Mouse (Mus musculus) kidney, embryonic 16.5 days (tissue): Measurements from ENCODE around the gene Mpp2. TPM values are rescaled to one million over a fixed set of nuclear protein-coding genes. Genes with fewer than 3 reads are reported as not detected.

ENCODE experiments used
- ATAC-seq: fragments of 200-750 bp; cut with Nextera tagmentation; 2 replicates; pipeline ENCODE4 v1.8.0; 2017; ENCODE audit warnings: moderate TSS enrichment; ENCODE audit not compliant: low FRiP score, low TSS enrichment
- H3K27ac ChIP-seq: fragments of 300-500 bp; sonication (generic); 2 replicates; pipeline ENCODE4 v1.5.1; 2014; ENCODE audit warnings: low read length
- H3K27me3 ChIP-seq: fragments of 300-500 bp; sonication (generic); 2 replicates; pipeline ENCODE4 v1.6.1; 2014; ENCODE audit warnings: low read length, control low read depth, mixed read lengths; ENCODE audit not compliant: insufficient read depth
- H3K36me3 ChIP-seq: fragments of 300-500 bp; sonication (generic); 2 replicates; pipeline ENCODE4 v1.6.1; 2014; ENCODE audit warnings: low read length, control low read depth, mixed read lengths; ENCODE audit not compliant: insufficient read depth
- H3K4me1 ChIP-seq: fragments of 300-500 bp; sonication (generic); 2 replicates; pipeline ENCODE4 v1.6.1; 2014; ENCODE audit warnings: low read length, control low read depth, mixed read lengths; ENCODE audit not compliant: insufficient read depth
- H3K4me2 ChIP-seq: fragments of 300-500 bp; sonication (generic); replicated peaks from 2 replicates; pipeline ENCODE4 v1.6.1; 2014; ENCODE audit warnings: low read depth, low read length
- H3K4me3 ChIP-seq: fragments of 300-500 bp; sonication (generic); 2 replicates; pipeline ENCODE4 v1.5.1; 2014; ENCODE audit warnings: mild to moderate bottlenecking, low read length
- H3K9ac ChIP-seq: fragments of 300-500 bp; sonication (generic); replicated peaks from 2 replicates; pipeline ENCODE4 v1.6.1; 2014; ENCODE audit warnings: low read length
- H3K9me3 ChIP-seq: fragments of 300-500 bp; sonication (generic); 2 replicates; pipeline ENCODE4 v1.6.1; 2016; ENCODE audit warnings: low read length, control low read depth
- WGBS: fragments of 180-500 bp; shearing (Covaris S2); extraction: QIAGEN DNeasy Blood & Tissue Kit; methylation state at CpG from one replicate; pipeline ENCODE4 v1.1.7; 2014; 5-methylcytosine and 5-hydroxymethylcytosine counted together
- polyA plus RNA-seq: library from polyadenylated mRNA; unstranded; fragments of >200 nt; fragmentation: Nextera tagmentation; extraction: Ambion mirVana; gene quantifications from 2 replicates; pipeline ENCODE4 v1.2.1, GENCODE M21; 2015

Mpp2 gene
- polyA plus RNA-seq: 14.4 and 16.4 TPM in 2 replicates

DNA sequence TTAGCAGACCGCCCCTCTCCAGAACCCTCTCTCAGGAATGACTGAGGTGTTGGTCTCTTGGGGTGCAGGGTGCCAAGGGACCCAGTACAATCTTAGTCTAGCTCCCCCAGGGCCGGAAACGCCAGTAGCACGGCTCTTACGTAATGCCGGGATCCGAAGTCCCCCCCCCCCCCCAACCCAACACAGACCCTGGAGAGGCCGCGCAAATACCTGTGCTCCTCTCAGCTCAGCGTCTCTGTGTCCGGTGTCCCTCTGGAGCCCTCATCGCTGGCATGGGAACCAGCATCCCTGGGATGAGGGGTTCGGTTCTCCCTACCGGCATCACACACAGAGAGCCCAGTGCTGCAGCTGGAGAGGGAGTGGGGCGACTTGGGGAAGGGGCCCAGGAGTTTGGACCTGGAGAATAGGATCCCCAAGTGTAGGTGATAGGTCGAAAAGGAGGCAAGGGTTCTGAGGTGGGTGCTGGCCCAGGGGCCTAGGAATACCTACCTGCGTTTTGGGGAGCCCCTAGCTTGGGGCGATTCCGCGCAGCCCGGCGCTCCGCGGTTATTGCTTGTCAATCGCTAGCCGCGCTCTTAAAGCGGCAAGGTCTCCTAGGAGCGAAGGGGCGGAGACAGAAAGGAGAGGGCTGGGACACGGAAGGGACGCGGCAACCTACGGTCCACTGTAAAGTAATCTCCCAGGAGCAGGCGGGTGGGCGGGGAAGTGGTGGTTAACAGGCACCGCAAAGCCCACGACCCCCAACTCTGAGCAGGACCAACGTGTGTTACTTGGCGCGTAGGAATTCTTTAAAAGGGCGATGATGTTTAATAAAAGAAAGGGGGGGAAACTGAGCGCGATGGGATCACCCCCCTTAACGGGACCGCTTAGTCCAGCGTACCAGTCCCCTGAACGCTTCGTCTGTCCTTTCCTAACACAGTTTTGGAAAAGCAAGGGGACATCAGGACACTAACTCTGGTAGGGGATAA lies at the start of gene Mpp2:
Gene Mpp2, minus strand, starts transcription at position 585 of the 968 bp plus-strand sequence.
- Histone ChIP-seq H3K36me3 (0 out of 2 replicates have a peak, but pooled peaks cover 3% of the 10 kb centered on the region), H3K27ac (peak within 1 kb of the TSS; percentile 77), H3K27me3 (no peaks in the 10 kb centered on the region), H3K9ac (peak within 1 kb of the TSS; percentile 75), H3K4me3 (peak within 1 kb of the TSS; percentile 80), H3K4me1 (peaks cover 44% of the 10 kb centered on the region), H3K4me2 (peak within 1 kb of the TSS; percentile 95), H3K9me3 (no peaks in the 10 kb centered on the region)
- under 1% methylated on average over 49 of the region's 49 CpGs for WGBS
- ATAC-seq: peak; percentile 60

GRCm38 (mm10) chr11:102137625-102138446 lies 49.5 kb upstream of the Mpp2 start:
- H3K9ac ChIP-seq: peak overlapping the region; percentile 55
- H3K9me3 ChIP-seq: no peaks in the 10 kb centered on the region
- H3K4me1 ChIP-seq: peaks cover 10% of the 10 kb centered on the region; the same call in 1 of the 2 replicates
- peak overlapping the region; percentile 52 for H3K4me2 ChIP-seq
- WGBS: 47% methylated on average over 13 of the region's 13 CpGs
- no peak for ATAC-seq
- H3K27me3 ChIP-seq: peaks cover 3% of the 10 kb centered on the region; the same call in 1 of the 2 replicates
- H3K4me3 ChIP-seq: peak overlapping the region; percentile 34
- no peak overlapping the region for H3K27ac ChIP-seq
- no peaks in the 10 kb centered on the region for H3K36me3 ChIP-seq

DNA sequence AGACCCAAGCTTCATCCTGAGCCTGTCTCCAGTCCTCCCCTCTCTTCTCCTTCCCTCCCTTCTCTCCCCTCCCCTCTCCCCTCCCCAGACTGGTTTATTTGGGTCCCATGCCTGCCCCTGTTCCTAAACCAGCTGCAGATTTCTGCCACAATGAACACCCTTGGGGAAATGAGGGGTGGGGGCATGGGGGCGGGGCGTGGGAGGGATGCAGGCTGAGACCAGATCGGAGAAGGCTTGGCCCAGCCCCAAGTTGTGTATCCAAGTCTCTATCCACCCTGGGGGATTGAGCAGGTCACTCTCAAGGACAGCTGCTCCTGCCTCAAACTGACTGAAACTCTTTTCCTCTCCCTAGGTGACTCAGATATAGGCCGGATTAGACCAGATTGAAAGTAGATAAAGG lies 46.2 kb upstream of the Mpp2 start:
- peaks cover 3% of the 10 kb centered on the region; the same call in 1 of the 2 replicates for H3K27me3 ChIP-seq
- peaks cover 8% of the 10 kb centered on the region; the same call in 1 of the 2 replicates for H3K4me1 ChIP-seq
- no peak overlapping the region for H3K4me2 ChIP-seq
- H3K9ac ChIP-seq: no peak overlapping the region
- H3K4me3 ChIP-seq: no peak overlapping the region
- H3K36me3 ChIP-seq: no peaks in the 10 kb centered on the region
- WGBS: 28% methylated on average over 4 of the region's 4 CpGs
- no peaks in the 10 kb centered on the region for H3K9me3 ChIP-seq
- no peak for ATAC-seq
- H3K27ac ChIP-seq: no peak overlapping the region

DNA sequence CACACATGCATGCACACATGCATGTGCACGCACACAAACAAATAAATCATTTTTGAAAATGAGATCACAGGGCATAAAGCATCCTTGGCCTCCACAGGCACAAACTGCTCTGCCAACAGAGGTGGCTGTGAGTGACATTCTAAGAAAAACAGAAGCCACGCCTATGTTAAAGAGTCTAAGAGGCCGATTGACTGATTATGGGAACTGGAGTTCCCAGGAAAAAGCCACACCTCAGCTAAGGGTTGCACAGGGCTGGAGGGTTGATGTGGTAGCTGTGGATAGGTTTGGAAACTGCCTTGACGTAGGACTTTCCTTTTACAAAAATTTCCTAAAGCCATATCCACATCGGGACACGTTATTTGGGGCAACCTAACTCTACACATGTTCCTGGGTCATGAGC lies 29.1 kb upstream of the Mpp2 start:
- 76% methylated on average over 6 of the region's 6 CpGs for WGBS
- Histone ChIP-seq H3K4me1 (no peaks in the 10 kb centered on the region), H3K9ac (no peak overlapping the region), H3K27ac (no peak overlapping the region), H3K36me3 (no peaks in the 10 kb centered on the region), H3K9me3 (no peaks in the 10 kb centered on the region), H3K4me2 (no peak overlapping the region), H3K4me3 (no peak overlapping the region), H3K27me3 (0 out of 2 replicates have a peak, but pooled peaks cover 3% of the 10 kb centered on the region)
- no peak for ATAC-seq

DNA sequence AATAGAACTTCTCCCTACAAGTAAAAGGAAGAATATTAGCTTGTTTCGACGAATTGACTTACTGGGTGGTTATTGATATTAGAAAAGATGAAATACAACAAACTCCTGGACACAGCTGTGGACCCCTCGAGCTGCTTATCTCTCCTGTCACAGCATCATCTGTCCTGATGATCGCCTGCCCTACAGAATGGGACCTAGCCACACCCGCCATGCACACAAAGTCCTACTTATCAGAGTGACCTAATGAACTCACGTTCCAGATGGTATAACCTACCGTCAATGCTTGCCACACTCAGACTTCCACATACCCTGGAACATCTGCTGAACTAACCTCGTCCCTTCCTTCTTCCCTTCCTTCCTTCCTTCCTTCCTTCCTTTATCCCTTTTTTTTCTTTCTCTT lies 27.9 kb upstream of the Mpp2 start:
- Histone ChIP-seq H3K4me1 (no peaks in the 10 kb centered on the region), H3K27me3 (0 out of 2 replicates have a peak, but pooled peaks cover 3% of the 10 kb centered on the region), H3K9ac (no peak overlapping the region), H3K4me3 (no peak overlapping the region), H3K9me3 (no peaks in the 10 kb centered on the region), H3K36me3 (no peaks in the 10 kb centered on the region), H3K4me2 (no peak overlapping the region), H3K27ac (no peak overlapping the region)
- WGBS: 75% methylated on average over 8 of the region's 8 CpGs
- no peak for ATAC-seq

DNA sequence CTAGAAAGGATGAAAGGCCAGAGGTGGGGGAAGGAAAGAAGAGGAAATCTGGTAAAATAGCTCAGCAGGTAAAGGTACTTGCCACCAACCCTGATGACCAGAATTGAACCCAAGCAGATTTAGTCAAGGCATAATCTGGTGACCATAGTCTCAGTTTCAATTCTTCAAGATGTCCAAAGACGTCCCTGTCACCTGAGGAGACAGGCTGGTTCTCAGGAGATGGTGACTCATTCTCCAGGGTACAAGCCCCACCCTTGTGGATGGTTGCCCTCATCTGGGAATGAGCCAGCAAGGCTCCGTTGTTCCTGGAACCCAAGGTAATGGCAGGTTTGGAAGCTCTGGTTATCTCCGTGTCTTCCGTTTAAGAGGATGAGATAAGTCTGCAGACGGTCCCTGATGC lies 23.3 kb upstream of the Mpp2 start:
- no peak overlapping the region for H3K9ac ChIP-seq
- H3K27me3 ChIP-seq: peaks cover 30% of the 10 kb centered on the region
- no peaks in the 10 kb centered on the region for H3K36me3 ChIP-seq
- ATAC-seq: no peak
- no peak overlapping the region for H3K27ac ChIP-seq
- no peaks in the 10 kb centered on the region for H3K4me1 ChIP-seq
- no peaks in the 10 kb centered on the region for H3K9me3 ChIP-seq
- H3K4me3 ChIP-seq: no peak overlapping the region
- no peak overlapping the region for H3K4me2 ChIP-seq
- 86% methylated on average over 5 of the region's 5 CpGs for WGBS

DNA sequence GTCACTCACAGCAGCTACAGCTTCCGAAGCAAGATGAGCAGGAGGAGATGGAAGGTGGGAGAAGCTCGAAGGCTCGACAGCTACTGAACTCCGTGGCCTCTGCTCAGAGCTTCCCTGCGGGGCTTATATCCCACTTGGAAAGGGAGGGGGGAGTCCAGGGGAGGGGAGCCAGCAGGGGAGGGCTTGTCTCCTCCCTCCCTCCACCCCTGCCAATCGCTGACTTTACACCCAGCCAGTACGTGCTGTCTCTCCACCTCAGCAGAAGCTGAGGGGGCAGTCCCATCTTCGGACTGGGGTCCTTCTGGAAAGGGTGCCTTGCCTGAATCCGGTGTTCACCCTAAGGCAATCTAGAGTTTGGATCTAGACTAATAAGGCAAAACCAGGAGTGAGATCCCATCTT lies 19.4 kb upstream of the Mpp2 start, which contains the start of gene Pyy:
Gene Pyy, minus strand, starts transcription at position 101 of the 400 bp plus-strand sequence.
- H3K27ac ChIP-seq: no peak within 1 kb of the TSS
- no peaks in the 10 kb centered on the region for H3K36me3 ChIP-seq
- H3K4me2 ChIP-seq: peak within 1 kb of the TSS; percentile 43
- H3K4me1 ChIP-seq: no peaks in the 10 kb centered on the region
- no peak for ATAC-seq
- peaks cover 54% of the 10 kb centered on the region for H3K27me3 ChIP-seq
- peak within 1 kb of the TSS; percentile 22 for H3K4me3 ChIP-seq
- H3K9ac ChIP-seq: no peak within 1 kb of the TSS
- H3K9me3 ChIP-seq: no peaks in the 10 kb centered on the region
- 7% methylated on average over 9 of the region's 9 CpGs for WGBS

DNA sequence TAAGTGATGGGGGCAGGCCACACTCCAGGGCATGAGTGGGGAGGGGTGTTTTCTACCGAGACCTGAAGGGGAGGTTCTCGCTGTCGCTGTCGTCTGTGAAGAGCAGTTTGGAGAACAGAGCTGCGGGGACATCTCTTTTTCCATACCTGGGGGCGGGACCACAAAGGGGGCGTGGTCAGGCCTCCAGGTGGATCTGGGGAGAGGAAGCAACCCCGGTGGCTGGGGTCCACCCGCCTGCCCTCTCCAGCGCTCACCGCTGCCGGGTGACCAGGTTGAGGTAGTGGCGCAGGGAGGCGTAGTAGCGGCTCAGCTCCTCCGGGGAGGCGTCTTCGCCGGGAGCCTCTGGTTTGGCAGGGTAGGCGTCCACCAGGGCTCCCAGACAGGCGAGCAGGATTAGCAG lies 18.6 kb upstream of the Mpp2 start:
- Histone ChIP-seq H3K27me3 (peaks cover 54% of the 10 kb centered on the region), H3K36me3 (no peaks in the 10 kb centered on the region), H3K4me1 (peaks cover 5% of the 10 kb centered on the region), H3K9ac (no peak overlapping the region), H3K9me3 (no peaks in the 10 kb centered on the region), H3K4me2 (peak overlapping the region; percentile 43), H3K27ac (no peak overlapping the region), H3K4me3 (peak overlapping the region; percentile 22)
- WGBS: 1% methylated on average over 21 of the region's 21 CpGs
- 0 out of 2 replicates have a peak, but pooled peaks have one; percentile 31 for ATAC-seq

DNA sequence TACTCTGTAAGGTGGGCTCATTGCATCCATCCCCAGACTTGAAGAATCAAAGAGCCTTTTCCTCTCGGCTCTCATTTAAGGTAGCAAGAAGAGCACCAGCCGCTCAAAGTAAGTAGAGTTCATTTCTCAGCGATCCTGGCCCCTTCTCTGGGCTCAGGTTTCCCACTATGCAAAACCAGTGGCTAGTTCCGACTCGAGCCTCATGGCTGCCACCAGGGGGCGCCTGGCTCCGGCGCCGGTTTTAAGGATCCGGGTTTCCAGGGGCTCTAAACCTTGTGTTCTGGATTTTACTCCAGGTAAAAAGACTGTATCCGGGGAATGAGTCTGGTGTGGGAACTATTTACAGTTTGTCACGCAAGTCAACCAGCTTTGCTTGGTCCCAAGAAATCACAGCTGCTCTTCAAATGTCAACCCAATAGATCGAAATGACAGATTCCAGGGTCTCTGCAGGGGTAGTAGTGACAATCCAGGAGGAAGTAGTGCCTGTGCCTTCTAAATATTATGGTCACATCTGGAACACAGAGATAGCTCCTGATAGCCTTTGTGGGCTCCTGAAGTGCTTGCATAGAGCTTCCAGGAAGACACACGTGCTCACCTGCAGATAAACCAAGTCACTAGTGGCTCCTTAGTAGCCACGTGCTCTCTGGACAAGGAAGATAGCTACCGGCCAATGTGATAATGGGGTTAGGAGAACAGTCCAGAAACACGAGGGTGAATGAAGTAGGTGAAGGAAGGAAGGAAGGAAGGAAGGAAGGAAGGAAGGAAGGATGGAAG lies 14.4 kb upstream of the Mpp2 start:
- H3K9ac ChIP-seq: no peak overlapping the region

More for the DNA sequence above, 14.4 kb upstream of the Mpp2 start:
- H3K4me3 ChIP-seq: no peak overlapping the region
- H3K27ac ChIP-seq: no peak overlapping the region
- peaks cover 7% of the 10 kb centered on the region for H3K4me1 ChIP-seq
- no peaks in the 10 kb centered on the region for H3K9me3 ChIP-seq
- no peak overlapping the region; the same call in 1 of the 2 replicates for H3K4me2 ChIP-seq
- H3K27me3 ChIP-seq: peaks cover 44% of the 10 kb centered on the region
- H3K36me3 ChIP-seq: no peaks in the 10 kb centered on the region
- ATAC-seq: 0 out of 2 replicates have a peak, but pooled peaks have one; percentile 16
- WGBS: 20% methylated on average over 17 of the region's 17 CpGs
